Mouse (Mus musculus) gastrocnemius, adult 2 months (tissue): ENCODE measurements at regions not wholly inside any gene's neighbourhood (a gene's known extent, or its start where the extent isn't known, plus 50 kb on each side); places are given as distances from the start of the nearest gene placed in this dataset.

ENCODE experiments used
- DNase-seq: peaks from one replicate; pipeline ENCODE4 v3.0.0; 2022
- H3K27ac ChIP-seq: fragments of 200-600 bp; 2 replicates; pipeline ENCODE4 v1.8.1; 2022; ENCODE audit warnings: mild to moderate bottlenecking
- H3K4me3 ChIP-seq: fragments of 200-600 bp; 2 replicates; pipeline ENCODE4 v1.8.1; 2022; ENCODE audit warnings: mild to moderate bottlenecking, moderate library complexity
- CTCF ChIP-seq: fragments of 200-600 bp; IDR thresholded peaks from 2 replicates; pipeline ENCODE4 v1.8.1; 2022; ENCODE audit warnings: antibody characterized with exemption, mild to moderate bottlenecking, moderate library complexity
- intact Hi-C: fragments of 180-260 bp; cut with DNase I; formaldehyde crosslinking; loops from one replicate; pipeline ENCODE4 v1.15.1; 2025

DNA sequence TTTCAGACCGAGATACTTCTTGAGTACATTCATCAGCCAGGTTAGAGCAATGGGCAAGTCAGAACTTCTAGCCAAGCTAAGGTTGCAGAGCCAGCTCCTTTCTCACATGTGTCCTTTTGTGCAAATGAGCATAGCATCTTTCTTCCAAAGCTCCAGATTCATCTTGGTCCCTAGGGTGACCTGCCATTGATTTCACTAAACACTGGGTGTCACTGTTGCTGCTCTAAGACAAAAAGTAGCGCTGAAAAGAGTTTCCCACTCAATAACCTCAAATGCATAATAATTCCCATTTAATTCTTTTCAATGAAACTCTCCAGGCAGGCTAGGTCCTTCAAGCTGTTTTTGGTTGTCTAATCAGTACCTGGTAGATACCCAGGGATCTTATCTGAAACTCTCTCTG is 688.6 kb upstream of the BB014433 start:
- intact Hi-C loops, result no loop called here
- H3K4me3 ChIP-seq, result no peak overlapping the region
- no peak for TF ChIP-seq CTCF
- no peak overlapping the region for H3K27ac ChIP-seq
- DNase-seq, result no peak

DNA sequence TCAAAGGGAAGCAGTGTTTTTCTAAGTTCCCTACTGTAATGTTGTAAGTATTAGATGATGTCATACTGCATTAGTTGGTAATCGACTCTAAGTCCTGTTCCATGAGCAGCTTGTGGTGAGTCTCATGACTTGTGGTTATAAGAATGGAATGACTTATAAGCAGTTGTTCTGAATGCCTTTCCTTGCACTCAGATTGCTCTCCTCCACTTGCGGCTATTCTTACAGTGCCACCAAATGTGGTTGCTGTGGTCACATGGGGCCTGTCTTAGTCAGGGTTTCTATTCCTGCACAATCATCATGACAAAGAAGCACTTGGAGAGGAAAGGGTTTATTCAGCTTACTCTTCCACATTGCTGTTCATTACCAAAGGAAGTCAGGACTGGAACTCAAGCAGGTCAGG is 685.4 kb upstream of the BB014433 start:
- TF ChIP-seq CTCF, result no peak
- DNase-seq, result no peak
- no peak overlapping the region for H3K4me3 ChIP-seq
- no peak overlapping the region for H3K27ac ChIP-seq
- intact Hi-C loops, result no loop called here

DNA sequence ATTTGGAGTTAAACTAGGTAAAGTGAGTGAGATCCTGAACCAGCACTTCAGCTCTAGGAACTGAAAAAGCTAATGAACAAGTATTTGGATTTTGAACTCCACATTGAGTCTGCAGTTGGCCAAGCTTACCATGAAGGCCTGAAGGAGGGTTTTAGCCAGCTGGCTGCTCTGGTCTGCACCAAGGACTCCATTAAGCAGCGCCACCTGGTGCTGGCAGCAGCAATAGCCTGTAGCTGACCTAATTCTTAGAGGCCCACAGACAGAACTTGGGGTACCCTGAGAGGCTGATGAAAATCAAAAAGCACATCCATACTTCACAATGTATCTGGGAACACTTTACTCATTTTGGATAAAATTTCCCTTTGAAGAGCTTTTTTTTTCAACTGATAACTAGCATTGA is 683.2 kb upstream of the BB014433 start:
- DNase-seq, result peak; percentile 58
- H3K4me3 ChIP-seq, result no peak overlapping the region
- TF ChIP-seq CTCF, result peak; percentile 68
- no peak overlapping the region for H3K27ac ChIP-seq
- intact Hi-C loops, result loop anchor here (2.0 kb wide), 1 partner anchor 506 kb away; no protein-coding TSS in a partner anchor

DNA sequence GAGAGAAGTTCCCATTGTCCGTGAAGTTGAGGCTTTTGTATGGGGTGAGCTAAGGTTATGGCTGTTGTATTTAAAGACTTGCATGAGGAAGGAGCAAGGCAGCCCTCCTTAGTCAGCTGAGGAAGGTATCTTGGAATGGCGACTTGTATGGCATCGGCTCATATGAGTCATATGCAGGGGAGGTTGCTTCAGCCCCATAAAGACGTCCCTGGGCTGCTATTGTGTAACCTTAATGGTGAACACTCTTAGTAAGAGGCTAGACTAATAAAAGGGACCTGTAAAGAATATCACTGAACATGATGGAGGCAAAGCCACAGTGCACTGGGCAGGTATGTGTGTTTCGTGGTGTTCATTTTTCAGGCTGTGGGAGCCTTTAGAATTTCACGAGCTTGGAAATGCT is 680.4 kb upstream of the BB014433 start:
- Histone ChIP-seq H3K4me3 (no peak overlapping the region), H3K27ac (no peak overlapping the region)
- no peak for TF ChIP-seq CTCF
- intact Hi-C loops, result no loop called here
- DNase-seq, result no peak
